Mouse (Mus musculus) right cerebral cortex, adult 18-20 months (tissue): ENCODE data around the gene Crb3.
"Not testable (repeated sequence)": the region's sequence is repeated elsewhere in the genome, so short reads cannot be mapped to it uniquely, and the experiment has no call there.

Experiments
- DNase-seq: peaks from one replicate; pipeline ENCODE4 v3.0.0; 2022; ENCODE audit warnings: mixed read lengths

The Crb3 gene

DNA sequence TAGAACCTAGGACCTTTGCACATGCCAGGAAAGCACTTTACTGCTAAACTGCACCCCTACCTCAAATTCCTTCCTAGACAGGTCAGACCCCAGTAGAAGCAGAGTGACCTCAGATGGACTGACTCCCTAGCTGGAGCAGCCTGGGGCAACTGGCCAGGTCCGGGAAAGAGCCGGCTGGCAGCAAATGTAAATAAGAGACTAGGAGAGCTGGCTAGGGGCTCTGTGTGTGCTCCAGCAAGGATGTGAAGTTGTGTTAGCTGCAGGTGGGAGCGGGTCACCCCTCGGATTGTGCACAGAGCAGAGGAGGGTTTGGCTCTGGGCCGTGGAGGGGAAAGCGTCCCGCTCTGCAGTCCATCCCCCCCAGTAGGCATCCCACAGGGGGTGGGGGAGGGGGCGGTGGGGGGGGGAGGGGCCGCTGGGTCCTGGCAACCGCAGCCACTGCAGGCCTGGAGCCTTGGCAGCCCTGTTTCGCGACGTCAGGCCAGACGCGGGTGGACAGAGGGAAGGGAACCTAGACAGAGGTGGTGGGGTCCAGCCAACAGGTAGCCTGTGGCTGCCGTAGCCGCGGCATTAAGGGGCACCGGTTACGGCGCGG, at the start of gene Crb3:
Gene Crb3 (plus strand): TSS at position 215 of the 595 bp plus-strand sequence.
- DNase-seq: peak; percentile 25

DNA sequence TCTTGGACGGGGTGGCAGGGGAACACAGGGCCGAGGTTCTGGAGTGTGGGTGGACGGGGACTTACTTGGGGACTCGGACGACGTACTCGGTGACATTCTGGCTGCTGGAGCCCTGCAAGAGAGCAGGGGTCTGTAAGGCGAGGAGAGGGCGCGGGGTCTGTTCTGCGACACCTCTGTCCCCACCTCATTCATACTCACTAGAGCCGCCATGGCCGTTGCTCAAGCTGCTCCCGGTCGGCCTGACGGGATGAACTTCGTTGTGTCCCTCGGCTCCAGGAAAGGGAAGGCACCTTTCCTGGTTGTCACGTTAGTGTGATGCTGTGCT, 48.0 kb upstream of the Crb3 start:
- no peak for DNase-seq

DNA sequence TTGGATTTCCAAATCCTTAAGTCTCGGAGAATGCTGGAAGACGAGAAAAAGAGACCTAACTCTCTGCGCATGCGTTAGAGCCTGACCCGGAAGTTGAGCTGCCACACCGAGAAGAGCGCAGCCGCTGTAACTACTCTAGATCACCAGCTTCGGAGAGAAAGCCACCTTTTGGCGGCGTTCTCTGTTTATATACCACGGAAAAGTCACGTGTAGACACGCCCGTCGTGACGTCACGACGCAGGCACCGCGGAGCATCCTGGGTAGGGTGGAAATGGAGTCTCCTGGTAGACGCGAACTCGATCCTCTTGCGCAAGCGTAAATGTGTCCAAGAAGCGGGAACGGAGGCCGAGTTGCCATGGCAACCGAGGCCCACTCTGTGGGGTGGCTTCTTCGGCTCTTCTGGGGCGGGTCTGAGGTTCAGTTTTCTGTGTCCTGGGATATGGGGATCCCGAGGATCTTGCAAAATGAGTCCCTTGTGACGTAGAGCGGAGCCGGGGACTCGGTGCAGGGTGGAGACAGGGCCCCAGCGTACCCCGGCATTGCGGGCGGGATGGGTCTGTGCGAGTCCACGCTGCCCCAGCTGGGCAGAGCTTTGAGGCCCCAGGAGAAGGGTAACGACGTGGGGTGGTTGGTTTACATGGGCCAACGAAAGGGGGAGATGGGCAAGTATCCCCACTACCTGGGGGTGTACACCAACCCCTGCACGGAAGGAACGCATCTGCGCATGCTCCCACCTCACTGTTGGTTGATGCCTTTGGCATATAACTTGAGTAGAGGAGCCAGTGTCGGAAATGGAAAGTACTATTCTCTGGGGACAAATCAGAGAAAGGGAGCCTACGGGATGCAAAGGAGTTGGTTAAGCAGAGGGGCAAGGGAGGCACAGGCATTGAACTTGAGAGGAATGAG, 47.4 kb upstream of the Crb3 start, which contains the start of the genes Gtf2f1 and Gm17949:
Gene Gtf2f1 (minus strand): TSS at position 53 of the 906 bp plus-strand sequence.
Gene Gm17949 (plus strand): TSS at position 234 of the 906 bp plus-strand sequence.
- DNase-seq: peak; percentile 96

DNA sequence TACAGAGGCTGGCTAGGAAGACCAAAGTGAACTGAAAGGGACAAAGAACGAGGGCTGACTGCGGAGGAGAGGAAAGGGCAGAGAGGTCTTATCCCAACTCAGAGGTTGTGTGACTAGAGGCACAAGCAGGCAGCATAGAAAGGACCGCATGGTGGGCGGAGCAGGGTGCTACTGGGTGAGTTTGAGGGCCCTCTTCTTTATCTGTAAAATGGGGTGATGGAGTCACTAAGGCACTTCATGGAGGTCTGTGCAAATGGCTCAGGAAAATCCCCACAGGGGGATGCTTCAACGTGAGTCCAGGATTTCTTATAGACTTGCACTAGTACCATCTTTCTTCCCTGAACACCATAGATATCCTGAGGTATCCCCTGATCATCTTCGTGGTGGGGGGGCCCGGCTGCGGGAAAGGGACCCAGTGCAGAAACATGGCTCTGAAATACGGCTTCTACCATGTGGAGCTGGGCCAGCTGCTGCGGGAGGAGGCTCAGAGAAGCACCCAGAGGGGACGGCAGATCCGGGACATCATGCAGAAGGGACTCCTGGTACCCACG, 46.6 kb upstream of the Crb3 start:
- DNase-seq: no peak

DNA sequence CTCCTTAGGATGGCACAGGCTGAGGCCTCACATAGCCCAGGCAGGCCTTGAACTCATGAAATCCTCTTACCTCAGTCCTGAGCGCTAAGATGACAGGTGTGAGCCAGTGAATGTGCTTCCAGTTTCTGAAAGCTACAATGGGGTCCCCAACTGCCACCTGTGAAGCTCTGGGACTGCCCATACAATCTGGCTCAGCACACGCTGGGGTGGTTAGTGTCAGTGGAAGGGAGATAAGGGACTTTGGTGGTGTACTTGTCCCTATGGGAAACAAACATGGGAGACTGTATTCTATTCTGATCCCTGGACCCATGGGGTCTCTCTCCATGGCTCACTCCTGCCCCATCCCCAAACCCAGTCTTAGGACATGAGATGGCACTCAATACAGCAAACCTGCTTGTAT, 39.2 kb upstream of the Crb3 start:
- no peak for DNase-seq

DNA sequence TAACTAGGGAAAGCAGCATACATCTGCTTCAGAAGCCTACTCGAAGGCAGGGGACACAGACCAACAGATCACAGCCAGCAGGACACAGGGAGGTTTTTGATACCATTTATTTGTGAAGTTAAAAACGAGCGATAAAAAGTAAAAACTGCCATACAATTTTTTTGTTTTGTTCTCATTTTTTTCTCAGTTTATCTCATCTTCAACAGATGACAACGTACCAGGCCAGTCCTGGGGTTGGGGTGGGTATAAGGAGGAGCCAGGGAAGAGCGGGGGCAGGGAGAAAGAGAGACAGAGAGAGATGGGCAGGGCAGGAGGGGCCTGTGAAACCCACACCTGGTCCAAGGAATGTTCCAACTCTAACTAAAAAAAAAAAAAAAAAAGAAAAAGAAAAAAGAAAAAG, 37.9 kb upstream of the Crb3 start:
- no peak for DNase-seq

DNA sequence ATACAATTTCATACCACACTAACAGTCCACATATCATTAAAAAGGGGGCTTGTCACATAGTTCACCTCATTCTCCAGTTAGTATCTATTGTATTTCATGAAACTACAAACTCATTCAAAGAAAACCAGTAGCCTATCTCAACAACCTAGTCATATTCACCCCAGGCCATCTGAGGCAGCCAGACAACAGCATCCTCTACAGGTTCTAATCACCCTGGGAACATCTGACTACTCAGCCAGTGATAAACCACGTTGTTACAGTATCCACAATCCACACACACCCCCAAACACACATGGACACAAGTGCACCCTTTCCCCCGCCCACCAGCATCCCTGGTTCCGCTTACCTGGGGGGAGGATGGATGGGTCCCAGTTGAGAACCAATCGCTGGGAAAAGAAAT, 31.4 kb upstream of the Crb3 start:
- DNase-seq: no peak

DNA sequence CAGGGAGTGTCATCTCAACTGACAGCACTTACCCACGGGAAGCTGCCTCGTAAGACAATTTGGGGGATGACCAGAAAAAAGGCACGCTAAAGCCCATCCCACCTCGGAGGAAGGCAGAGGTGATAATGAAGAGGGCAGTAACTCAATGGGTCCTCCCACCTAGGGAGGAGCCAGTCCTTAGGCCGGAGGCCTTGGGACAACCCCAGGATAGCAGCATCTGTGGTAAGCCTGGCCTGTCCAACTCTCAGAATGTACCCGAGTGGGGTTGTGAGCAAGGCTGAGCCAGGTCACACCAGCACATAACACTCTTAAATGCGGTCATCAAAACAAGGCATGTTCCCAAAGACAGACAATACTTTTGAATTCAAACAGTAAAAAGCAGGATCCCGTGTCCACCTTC, 29.2 kb upstream of the Crb3 start:
- no peak for DNase-seq

DNA sequence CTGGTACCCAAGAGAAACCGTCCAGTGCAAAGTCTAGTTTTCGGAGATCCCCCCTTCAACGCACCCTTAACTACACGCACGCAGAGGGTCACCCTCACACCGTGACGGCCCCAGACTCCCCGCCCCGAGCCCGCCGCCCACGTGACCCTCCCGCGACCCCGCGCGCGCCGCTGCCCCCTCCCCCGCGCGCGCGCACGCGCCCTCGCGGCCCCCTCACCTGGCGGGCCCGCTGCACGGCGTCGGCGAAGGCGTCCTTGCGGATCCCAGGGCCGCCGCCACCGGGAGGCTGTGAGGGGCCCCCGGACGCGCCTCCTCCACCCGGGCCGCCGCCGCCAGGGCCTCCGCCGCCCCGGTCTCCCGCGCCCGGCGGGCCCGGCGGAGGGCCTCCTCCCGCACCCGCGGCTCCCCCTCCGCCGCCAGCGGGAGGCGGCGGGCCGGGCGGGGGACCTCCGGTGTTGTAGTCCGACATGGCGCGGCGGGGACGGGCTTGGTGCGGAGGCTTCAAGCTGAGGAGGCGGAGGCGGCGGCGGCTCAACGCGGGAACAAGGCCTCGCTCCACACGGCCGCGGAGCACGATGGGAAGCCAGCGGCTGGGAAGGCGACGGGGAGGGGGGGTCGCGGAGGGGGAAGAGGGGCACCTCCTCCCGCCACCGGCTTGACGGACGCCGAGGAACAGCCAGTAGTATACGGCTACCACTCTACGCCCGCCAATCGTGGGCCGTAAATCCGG, 27.8 kb upstream of the Crb3 start, which contains the start of gene Khsrp:
Gene Khsrp (minus strand): TSS at position 592 of the 730 bp plus-strand sequence.
- peak; percentile 29 for DNase-seq

DNA sequence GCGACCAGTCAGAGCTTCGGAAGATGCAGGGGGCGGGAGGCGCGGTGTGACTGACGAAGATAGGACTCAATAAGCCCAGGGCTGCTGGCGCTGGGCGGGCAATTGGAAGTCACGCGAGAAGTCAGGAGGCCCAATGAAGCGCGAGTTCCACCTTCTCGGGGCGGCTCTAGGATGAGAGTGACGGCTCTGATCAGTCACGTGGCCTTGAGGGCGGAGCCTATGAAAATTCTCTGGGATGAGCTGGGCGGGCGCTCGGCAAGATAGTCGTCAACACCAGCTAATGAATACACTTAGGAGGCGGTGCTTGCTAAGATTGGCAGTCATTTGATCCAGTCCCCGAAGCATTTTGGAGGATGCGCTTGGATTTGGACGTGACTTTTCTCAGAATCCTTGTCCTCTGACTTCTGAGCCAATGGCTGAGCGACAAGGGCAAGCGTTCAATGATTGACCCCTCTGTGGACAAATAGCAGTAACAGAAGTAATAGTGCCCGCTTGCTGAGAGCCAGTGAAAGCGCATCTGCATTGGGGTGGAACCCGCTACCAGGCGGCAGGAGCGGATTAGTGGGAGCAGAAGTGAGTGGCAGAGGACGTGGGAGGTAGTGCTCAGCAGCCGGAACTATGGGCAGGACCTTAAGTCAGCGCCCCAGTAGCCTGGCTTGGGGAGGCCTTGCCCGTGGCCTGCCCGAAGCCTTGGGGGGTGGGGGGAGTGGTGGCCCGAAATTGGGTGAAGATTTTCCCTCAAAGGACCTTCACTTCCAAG, 27.1 kb upstream of the Crb3 start:
- DNase-seq: peak; percentile 100

DNA sequence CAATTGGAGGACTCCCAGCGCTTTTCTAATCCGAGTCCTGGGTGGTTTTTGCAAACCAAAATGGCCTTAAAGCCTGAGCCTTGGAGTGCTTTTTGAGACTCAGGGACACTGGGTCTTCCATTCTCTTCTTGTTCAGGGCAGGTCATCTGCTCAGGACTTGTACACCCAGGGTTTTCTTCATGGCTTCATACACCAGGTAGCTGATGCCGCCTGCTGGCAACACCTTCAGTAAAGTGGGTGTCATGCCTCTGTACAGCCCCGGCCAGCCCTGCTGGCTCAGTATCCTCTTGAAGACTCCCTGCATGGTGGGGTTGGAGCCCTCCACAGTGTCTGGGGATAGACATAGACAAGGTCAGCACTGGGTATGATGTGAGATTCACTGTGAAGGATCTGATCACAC, 26.1 kb upstream of the Crb3 start:
- no peak for DNase-seq

DNA sequence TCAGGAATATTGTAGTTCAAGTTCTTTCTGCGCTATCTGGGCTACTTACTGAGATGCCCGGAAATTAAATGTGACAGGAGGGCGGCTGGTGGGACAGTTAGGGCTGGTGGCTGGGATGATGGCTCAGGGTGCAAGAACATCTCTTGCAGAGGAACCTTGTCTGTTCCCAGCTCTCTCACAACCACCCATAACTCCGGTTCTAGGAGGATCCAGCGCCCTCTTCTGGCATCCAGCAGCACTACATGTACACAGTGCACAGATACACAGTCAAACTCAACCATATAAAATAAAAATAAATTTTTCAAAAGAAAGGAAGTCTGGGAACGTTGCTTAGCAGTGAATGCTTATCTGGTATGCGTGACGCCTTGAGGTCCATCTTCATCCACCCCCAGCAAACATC, 19.9 kb upstream of the Crb3 start:
- no peak for DNase-seq

DNA sequence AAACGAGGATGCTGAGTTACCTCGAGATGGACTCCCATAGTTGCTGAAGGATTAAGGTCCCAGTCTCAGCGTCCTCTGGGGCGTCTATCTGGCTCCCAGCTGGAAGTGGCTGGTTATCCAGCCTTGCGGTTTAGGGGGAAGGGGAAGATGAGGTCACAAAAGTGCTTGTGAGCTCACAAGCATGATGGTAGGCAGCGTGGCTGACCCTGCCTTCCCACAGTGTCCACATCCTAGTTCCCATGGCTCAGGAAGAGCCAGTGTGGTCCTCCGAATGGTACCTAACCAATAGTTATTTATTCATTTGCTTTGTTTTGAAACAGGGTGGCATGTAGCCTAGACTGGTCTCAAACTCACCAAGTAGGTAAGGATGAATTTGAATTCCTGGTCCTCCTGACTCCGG, 17.4 kb upstream of the Crb3 start, which contains the start of gene Slc25a41:
Gene Slc25a41 (minus strand): TSS at position 101 of the 400 bp plus-strand sequence.
- no peak for DNase-seq

DNA sequence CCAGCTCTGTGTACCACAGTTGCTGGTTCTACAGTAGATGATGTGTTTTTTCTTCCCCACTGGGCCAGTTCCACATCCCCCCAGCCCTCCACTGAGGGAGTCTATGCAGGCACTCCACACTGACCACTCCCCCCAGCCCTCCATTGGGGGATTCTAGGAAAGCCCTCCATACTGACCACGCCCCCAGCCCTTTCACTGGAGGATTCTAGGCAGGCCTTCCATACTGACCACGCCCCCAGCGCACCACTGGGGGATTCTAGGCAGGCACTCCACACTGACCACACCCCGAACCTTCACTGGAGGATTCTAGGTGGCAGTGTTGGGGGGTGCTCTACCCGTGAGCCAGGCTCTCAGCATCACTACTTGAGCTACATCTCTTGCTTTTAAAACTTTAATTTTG, 11.5 kb upstream of the Crb3 start:
- no peak for DNase-seq

DNA sequence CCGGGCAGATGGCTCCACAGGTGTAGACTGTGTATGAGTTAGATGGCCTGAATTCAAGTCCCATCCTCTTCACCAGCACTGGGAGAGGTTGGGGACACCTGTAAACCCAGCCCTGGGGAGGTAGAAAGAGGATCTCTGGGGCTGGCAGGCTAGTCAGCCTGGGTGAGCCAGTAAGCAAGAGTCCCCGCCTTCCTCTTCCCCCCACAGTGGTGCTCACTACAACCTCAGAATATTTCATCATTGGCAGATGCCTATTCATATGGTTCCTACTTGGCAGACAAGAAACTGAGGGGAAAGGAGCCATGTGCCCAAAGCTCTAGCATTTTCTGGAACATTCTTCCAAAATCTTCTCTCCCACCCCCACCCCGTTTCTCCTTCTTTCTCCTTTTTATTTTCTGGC, 10.1 kb upstream of the Crb3 start:
- no peak for DNase-seq

DNA sequence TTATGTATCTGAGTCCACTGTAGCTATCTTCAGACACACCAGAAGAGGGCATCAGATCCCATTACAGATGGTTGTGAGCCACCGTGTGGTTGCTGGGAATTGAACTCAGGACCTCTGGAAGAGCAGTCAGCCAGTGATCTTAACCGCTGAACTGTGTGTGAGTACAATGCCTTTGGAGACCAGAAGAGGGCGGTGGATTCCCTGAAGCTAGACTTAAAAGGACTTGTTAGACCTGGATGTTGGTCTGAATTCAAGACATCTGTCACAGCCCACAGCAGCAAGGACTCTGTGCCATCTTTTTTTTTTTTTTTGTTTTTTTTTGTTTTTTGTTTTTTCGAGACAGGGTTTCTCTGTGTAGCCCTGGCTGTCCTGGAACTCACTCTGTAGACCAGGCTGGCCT, 7.2 kb upstream of the Crb3 start:
- not testable (repeated sequence) for DNase-seq

DNA sequence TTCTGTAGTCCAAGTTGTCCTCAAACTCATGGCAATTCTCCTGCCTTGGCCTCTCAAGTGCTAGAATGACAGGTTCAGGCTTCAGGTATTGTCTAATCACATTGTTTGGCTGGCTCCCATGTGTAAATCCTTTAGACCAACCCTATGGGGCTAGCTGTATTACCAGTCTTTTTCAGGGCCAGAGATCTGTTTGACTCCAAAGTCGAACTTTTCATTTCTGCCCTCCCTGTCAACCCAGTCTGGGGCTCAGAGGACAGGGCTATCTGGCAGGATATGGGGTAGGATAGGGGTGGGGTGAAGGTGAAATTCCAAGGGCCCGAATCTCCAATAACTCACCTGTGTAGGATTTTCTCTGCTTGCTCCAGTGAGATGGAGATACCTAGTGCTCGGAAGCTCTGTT, 2.7 kb upstream of the Crb3 start:
- DNase-seq: no peak

DNA sequence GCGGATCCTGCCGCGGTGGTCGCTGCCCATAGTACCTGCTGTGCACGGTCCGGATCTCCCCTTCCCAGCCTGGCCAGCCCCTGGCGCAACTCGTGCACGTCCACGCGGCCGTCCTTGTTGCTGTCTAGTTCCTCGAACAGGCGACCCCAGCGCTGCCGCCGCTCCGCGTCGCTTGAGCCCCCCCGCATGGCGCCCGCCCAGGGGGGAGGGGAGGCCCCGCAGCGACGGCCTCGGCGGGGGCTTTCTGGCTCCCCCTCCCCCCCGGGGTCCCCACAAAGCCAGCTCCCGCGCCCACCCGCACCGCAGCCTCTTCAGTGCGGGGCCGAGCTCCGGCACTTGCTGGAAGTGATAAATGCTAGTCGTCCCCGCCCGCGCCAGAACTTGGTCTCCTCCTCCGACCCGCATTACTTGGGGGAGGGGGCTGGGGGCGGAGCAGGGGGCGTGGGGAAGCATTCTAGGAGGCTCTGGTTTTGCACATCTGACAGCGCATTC, 627 bp downstream of the Crb3 start, which contains the start of gene Slc25a23:
Gene Slc25a23 (minus strand): TSS at position 378 of the 492 bp plus-strand sequence.
- DNase-seq: peak; percentile 82

DNA sequence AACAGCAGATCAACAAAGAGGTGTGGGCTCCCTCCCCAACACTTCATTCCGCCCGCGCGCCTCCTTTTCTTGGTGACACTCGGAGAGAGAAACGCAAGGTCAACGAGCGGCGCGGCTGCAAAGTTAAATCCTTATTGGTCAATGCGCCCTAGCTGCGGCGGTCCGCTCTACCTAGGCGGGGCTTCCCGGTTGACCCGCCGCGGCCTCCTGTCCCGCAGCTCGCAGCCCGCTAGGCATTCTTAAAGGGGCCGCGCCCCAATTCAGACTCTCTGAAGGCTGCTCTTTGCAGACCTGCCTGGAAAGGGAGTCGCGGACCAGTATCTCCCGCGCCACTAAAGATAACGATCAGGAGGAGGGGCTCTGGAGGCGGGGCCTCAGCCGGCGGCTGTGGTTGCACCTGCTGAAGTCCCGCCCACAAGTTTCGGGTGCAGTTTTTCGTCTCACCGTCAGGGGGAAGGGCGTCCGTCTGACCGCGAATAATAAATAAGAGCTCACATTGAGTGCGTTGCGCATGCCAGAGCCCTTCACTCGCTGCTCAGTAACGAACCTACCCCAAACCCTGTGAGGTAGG, 1.4 kb downstream of the Crb3 start:
- DNase-seq: peak; percentile 97

DNA sequence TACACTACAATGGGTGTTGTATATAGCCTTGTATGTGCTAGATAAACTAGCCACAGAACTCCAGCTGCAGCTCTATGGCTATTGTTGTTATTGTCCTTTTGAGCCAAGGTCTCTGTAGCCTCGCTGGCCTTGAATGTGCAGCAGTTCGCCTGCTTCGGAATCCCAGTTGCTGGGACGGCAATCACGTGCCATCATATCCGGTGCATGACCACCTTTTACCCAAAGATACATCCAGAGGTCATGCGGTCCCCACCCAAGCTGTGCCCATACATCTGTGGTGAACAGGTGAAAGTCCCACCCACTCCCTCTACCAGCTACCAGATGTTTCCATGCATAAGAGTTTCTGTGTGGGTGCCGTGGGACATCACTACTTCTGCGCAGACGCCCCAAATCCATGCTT, 2.2 kb downstream of the Crb3 start:
- DNase-seq: no peak

DNA sequence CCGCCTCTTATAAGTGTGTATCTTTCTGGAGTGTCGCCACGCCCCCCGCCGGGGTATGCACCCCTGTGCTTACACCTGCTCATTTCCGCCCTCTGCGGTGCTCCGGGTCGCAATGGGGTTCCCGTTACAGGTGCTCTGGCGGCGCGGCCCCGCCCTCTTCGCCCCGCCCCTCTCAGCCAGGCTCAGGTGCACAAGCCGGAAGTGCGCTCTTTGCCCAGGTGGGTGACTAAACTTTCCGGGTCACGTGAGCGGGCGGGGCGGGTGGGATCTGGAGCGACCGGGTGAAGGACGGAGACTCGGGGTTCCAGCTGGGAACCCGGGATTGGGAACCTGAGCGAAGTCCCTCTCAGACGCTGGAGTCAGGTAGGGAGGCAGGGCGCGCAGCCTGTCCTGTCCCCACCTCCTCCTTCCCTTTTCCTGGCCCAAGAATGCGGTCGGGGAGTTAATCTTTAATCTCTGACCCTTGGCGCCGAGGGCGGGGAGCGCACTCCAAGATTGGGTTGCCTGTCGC, 3.2 kb downstream of the Crb3 start:
- no peak for DNase-seq

DNA sequence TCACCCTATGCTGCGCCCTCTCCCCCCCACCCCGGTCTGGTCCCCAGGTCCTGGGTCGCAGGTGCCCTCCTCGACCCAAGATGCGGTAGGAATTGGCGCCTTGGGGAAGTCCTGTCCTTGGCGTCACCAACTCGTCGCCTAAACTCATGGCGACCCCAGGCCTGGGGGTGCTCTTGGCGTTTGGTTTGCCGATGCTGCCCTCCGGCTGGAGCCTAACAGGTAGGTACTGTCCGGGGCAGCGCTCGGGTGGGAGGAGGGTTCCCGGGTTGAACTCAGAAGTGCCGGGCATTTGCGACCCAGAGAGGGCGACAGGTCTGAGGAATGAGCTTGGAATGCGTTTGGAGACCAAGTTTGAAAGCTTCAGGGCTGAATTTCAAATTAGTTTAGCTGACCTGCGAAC, 3.6 kb downstream of the Crb3 start:
- DNase-seq: no peak
